Mouse (Mus musculus) c-Kit-positive CD71-positive TER-119-positive erythroid progenitor cells, embryonic 14.5 days (primary cell): ENCODE data around the gene Gmip.

ENCODE experiments used
- DNase-seq: peaks from one replicate; pipeline ENCODE4 v3.0.0-alpha.2; 2013; ENCODE audit warnings: low spot score

Gene Gmip

DNA sequence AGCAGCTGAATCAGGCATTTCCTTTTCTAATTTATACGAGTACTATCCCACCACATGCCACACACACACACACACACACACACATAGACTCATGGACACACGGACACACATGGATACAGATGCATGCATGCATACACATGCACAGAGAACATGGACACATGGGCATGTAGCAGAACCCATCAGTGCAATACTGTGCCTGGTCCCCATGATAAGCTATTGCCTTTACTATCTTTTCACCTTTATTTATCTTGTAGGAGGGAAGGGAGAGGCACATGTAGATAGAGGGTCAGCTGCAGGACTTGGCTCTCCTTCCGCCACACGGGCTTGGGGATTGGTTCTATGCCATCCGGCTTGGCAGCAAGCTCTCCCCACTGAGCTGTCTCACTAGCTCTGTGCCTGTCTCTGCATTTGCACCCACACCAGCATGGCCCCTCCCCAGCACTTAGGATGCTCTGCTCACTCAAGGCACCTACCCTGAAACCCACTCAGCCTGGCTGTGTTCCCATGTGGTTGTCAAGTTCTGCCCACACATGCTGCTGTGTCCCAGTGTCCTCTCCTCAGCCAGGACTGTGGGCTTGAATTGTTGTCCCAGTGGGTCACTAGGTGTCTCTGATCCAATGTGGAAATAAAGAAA, 55.0 kb downstream of the Gmip start:
- DNase-seq = no peak

DNA sequence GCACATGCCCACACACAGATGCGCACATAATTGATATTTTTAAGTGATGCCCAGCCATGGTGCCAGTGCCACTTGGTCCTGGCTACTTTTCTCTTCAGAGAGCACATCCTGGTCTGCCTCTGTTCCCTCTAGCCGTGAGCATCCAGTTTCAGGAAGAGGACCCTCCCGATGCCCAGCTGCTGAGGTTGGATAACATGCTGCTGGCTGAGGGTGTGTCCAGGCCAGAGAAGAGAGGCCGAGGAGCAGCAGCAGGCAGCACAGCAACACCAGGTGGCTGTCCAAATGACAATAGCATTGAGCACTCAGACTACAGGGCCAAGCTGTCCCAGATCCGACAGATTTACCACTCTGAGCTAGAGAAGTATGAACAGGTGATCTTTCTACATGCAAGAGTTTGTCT, 55.7 kb downstream of the Gmip start:
- DNase-seq = no peak

DNA sequence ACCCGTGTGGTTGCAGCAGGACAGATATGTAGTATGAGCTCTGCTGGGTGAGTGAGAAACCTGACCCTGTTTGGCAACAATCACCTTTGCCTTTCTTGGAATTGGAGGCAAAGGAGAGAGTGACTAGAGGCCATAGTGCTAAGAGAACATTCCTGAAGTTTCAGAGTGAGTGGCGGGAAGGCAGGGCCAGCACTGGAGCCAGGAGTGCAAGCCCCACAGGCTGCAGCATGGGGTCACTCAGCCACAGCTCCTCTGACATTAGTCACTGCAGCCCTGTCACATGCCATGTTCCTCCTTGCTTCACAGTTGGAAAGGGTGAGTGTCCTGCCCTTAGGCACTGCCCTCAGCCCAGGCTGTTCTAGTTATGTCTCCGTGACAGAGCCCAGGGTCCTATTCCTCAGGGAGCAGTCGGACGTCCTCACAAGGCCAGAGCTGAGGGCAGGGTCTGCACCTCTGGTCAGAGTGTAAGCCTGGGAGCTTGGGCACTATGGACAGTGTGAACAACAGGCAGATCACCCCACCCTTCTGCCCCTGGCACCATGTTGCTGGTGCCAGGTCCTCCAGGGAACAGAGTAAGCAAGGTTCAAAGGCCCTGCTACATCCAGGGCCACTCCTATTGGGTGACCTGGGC, 59.3 kb downstream of the Gmip start:
- no peak for DNase-seq

DNA sequence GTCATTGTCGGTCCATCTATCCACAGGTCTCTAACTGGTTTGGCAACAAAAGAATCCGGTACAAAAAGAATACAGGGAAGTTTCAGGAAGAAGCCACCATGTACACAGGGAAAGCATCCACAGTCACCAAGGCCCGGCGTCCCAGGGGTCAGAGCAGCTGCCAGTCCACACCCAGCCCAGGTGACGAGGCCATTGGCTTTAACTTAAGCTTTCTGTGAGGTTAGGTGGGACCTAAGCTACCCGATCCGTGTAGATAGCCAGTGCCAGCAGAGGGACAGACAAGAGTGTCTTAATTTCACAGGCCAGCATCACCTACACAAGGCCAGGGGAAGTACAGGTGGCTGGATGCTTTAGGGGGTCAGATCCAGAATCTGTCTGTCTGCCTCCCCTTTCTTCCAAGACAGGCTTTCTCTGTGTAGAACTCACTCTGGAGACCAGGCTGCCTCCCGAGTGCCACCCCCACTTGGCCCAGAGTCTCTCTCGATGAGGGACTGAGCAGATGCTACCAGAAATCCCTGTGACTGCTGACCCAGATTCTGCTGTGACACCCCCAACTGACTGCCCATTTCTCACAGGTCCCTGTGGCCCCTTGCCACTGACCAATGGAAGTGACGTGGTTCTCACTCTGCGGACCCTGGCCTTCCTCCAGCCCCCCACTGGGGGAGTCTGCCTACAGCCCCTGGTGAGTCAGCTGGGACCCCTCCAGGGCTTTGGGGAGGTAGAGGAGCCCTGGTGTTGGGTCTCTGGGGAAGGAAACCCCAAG, 61.7 kb downstream of the Gmip start:
- DNase-seq = no peak

DNA sequence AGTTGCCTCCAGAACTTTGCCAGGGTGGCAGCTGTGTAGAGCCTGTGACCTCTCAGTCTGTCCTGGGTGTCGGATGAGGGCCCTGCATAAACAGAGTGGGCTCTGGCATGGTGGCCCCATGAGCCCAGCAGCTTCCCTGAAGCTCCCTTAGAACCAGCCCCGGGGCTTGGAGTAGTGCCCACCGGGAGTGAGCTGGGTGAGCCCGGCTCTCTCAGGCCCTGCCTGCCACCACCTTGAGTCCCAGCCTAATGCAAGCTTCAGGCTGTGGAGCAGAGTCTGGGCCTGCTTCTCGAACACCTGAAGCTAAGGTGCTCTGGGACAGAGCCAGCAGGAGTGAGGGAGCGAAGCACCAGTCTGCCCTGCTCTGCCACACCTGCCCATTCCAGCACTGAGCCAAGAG, 62.4 kb downstream of the Gmip start:
- no peak for DNase-seq
